In genomic region chr8:88572185-88572909, GRCm38 (mm10) we compare ENCODE assay signal across 11 mouse cellular contexts. TPM values are rescaled to one million over a fixed set of nuclear protein-coding genes. Genes with fewer than 3 reads are reported as not detected.
DNase-seq lines count a peak whose midpoint lies in the region; ATAC-seq and TF ChIP-seq lines count a peak whose summit lies in the region.
"Had no signal": no experiment of that assay in that cellular context is flagged by ENCODE, and none has a peak within 500 bp of the region (broad histone marks: within the 10 kb centered on the region; RNA-seq: fewer than 3 reads in every experiment).

No protein-coding gene starts in this region.

- 67% methylated on average over 12 of the region's 12 CpGs for WGBS in hindbrain, embryonic 16.5 days
- 88% methylated on average over 12 of the region's 12 CpGs for WGBS in hindbrain, embryonic 11.5 days
- 85% methylated on average over 12 of the region's 12 CpGs for WGBS in embryonic facial prominence, embryonic 13.5 days
- 90% methylated on average over 12 of the region's 12 CpGs for whole genome bisulfite sequencing in intestine, embryonic 16.5 days

- peak overlapping the region; percentile 35; the same call in 1 of the 2 replicates for H3K9ac ChIP-seq in hindbrain, embryonic 16.5 days (ENCODE audit: low read depth, low read length)
- H3K9ac ChIP-seq in hindbrain, embryonic 11.5 days (ENCODE audit: low read depth, low read length), result no peak overlapping the region
- H3K9ac ChIP-seq in embryonic facial prominence, embryonic 13.5 days, result no peak overlapping the region
- H3K9ac ChIP-seq in intestine, embryonic 16.5 days (ENCODE audit: low read depth, low read length), result no peak overlapping the region
- H3K9ac ChIP-seq: liver, embryonic 15.5 days; midbrain, embryonic 13.5 days had no signal

- DNase-seq in hindbrain, embryonic 11.5 days (ENCODE audit: low spot score), result no peak
- peak; percentile 89 for DNase-seq in brain, embryonic 14.5 days (ENCODE audit: low read depth)
- no peak for DNase-seq in thymus, postnatal 36 days
- DNase-seq in spleen, postnatal 14 days (ENCODE audit: low spot score in 2 of 2), result no peak

- H3K27ac ChIP-seq in hindbrain, embryonic 16.5 days (ENCODE audit: low read depth, low read length), result no peak overlapping the region
- no peak overlapping the region for H3K27ac ChIP-seq in hindbrain, embryonic 11.5 days (ENCODE audit: low read depth, low read length)
- 0 out of 2 replicates have a peak overlapping the region, but pooled peaks have one; percentile 22 for H3K27ac ChIP-seq in embryonic facial prominence, embryonic 13.5 days
- peak overlapping the region; percentile 64; the same call in 1 of the 2 replicates for H3K27ac ChIP-seq in intestine, embryonic 16.5 days (ENCODE audit: low read length)
- H3K27ac ChIP-seq: liver, embryonic 15.5 days; midbrain, embryonic 13.5 days had no signal

- no peak for TF ChIP-seq CTCF in brain, embryonic 14.5 days (IDR thresholded peaks at IDR 0.05; ENCODE audit: borderline replicate concordance, extremely low read depth, insufficient read depth, insufficient read length)

- no peak for TF ChIP-seq POLR2A in brain, embryonic 14.5 days (IDR thresholded peaks at IDR 0.05; ENCODE audit: borderline replicate concordance, extremely low read depth, insufficient read depth, insufficient read length, poor library complexity, severe bottlenecking)

- peaks cover 52% of the 10 kb centered on the region for H3K4me1 ChIP-seq in hindbrain, embryonic 16.5 days (ENCODE audit: control insufficient read depth, insufficient read depth, low read depth, low read length)
- H3K4me1 ChIP-seq in hindbrain, embryonic 11.5 days (replicated peaks; ENCODE audit: control insufficient read depth, insufficient read depth, low read length), result no peaks in the 10 kb centered on the region
- peaks cover 88% of the 10 kb centered on the region for H3K4me1 ChIP-seq in embryonic facial prominence, embryonic 13.5 days
- peaks cover 49% of the 10 kb centered on the region for H3K4me1 ChIP-seq in intestine, embryonic 16.5 days (ENCODE audit: control insufficient read depth, insufficient read depth, low read length)

- H3K36me3 ChIP-seq in hindbrain, embryonic 16.5 days (ENCODE audit: control insufficient read depth, insufficient read depth, low read length), result no peaks in the 10 kb centered on the region
- H3K36me3 ChIP-seq in hindbrain, embryonic 11.5 days (ENCODE audit: control insufficient read depth, insufficient read depth, low read length), result no peaks in the 10 kb centered on the region
- H3K36me3 ChIP-seq in embryonic facial prominence, embryonic 13.5 days, result peaks cover 30% of the 10 kb centered on the region
- no peaks in the 10 kb centered on the region for H3K36me3 ChIP-seq in intestine, embryonic 16.5 days (ENCODE audit: control insufficient read depth, insufficient read depth, low read length)
- H3K36me3 ChIP-seq: G1E; liver, embryonic 15.5 days had no signal

- H3K9me3 ChIP-seq in hindbrain, embryonic 16.5 days (ENCODE audit: control insufficient read depth, low read length), result no peaks in the 10 kb centered on the region
- H3K9me3 ChIP-seq in hindbrain, embryonic 11.5 days (ENCODE audit: control insufficient read depth, low read length), result no peaks in the 10 kb centered on the region
- no peaks in the 10 kb centered on the region for H3K9me3 ChIP-seq in embryonic facial prominence, embryonic 13.5 days
- H3K9me3 ChIP-seq in intestine, embryonic 16.5 days (ENCODE audit: control insufficient read depth, low read length), result no peaks in the 10 kb centered on the region
- H3K9me3 ChIP-seq: G1E; liver, embryonic 15.5 days; midbrain, embryonic 13.5 days had no signal

- no peak for ATAC-seq in hindbrain, embryonic 16.5 days
- ATAC-seq in hindbrain, embryonic 11.5 days (ENCODE audit: low FRiP score), result no peak
- no peak for ATAC-seq in embryonic facial prominence, embryonic 13.5 days (ENCODE audit: insufficient number of reproducible peaks, insufficient read depth, low FRiP score, low TSS enrichment, low read depth)
- no peak for ATAC-seq in intestine, embryonic 16.5 days
- ATAC-seq: inflammation-experienced regulatory T-cells, adult 6 months; midbrain, embryonic 13.5 days had no signal

- H3K4me3 ChIP-seq in hindbrain, embryonic 16.5 days (ENCODE audit: low read length), result no peak overlapping the region
- no peak overlapping the region for H3K4me3 ChIP-seq in hindbrain, embryonic 11.5 days (ENCODE audit: low read depth, low read length)
- H3K4me3 ChIP-seq in embryonic facial prominence, embryonic 13.5 days, result no peak overlapping the region
- H3K4me3 ChIP-seq in intestine, embryonic 16.5 days (ENCODE audit: low read length), result no peak overlapping the region
- H3K4me3 ChIP-seq: liver, embryonic 15.5 days; midbrain, embryonic 13.5 days had no signal

- H3K27me3 ChIP-seq in hindbrain, embryonic 16.5 days (replicated peaks; ENCODE audit: control insufficient read depth, insufficient read depth, low read length), result no peaks in the 10 kb centered on the region
- H3K27me3 ChIP-seq in hindbrain, embryonic 11.5 days (ENCODE audit: control insufficient read depth, insufficient read depth, low read length), result no peaks in the 10 kb centered on the region
- H3K27me3 ChIP-seq in embryonic facial prominence, embryonic 13.5 days, result no peaks in the 10 kb centered on the region
- no peaks in the 10 kb centered on the region for H3K27me3 ChIP-seq in intestine, embryonic 16.5 days (replicated peaks; ENCODE audit: control insufficient read depth, insufficient read depth, low read length)
- H3K27me3 ChIP-seq: midbrain, embryonic 13.5 days had no signal

- no peak overlapping the region for H3K4me2 ChIP-seq in hindbrain, embryonic 16.5 days (ENCODE audit: low read length)
- H3K4me2 ChIP-seq in hindbrain, embryonic 11.5 days (replicated peaks; ENCODE audit: low read depth, low read length), result no peak overlapping the region
- no peak overlapping the region for H3K4me2 ChIP-seq in embryonic facial prominence, embryonic 13.5 days
- no peak overlapping the region for H3K4me2 ChIP-seq in intestine, embryonic 16.5 days (ENCODE audit: low read depth, low read length)
- H3K4me2 ChIP-seq: liver, embryonic 15.5 days; midbrain, embryonic 13.5 days had no signal

RNA-seq across cellular contexts. Expression of gene Nkd1, which starts 51.2 kb away (rescaled TPM):
- 45.8 and 63.0 TPM in 2 replicates for polyA plus RNA-seq in hindbrain, embryonic 16.5 days (2015; fragmentation: Nextera tagmentation; extraction: Ambion mirVana)
- polyA plus RNA-seq in hindbrain, embryonic 11.5 days (2014; fragmentation: Nextera tagmentation; extraction: Ambion mirVana), result 83.1 and 89.8 TPM in 2 replicates
- 49.1 and 68.5 TPM in 2 replicates for polyA plus RNA-seq in brain, embryonic 14.5 days (2012; rRNA removed)
- 101 and 122 TPM in 2 replicates for polyA plus RNA-seq in embryonic facial prominence, embryonic 13.5 days (2015; fragmentation: Nextera tagmentation; extraction: Ambion mirVana)
- polyA plus RNA-seq in intestine, embryonic 16.5 days (2015; fragmentation: Nextera tagmentation; extraction: Ambion mirVana), result 27.8 and 28.4 TPM in 2 replicates
- polyA plus RNA-seq: G1E; inflammation-experienced regulatory T-cells, adult 6 months had no signal

Comparison
In these comparisons a context has a peak if more than half of its experiments do, and no peak if none do; other contexts are left out.
1. H3K27ac ChIP-seq: peak in embryonic facial prominence, embryonic 13.5 days (single experiment) and intestine, embryonic 16.5 days (single experiment); none in hindbrain, embryonic 16.5 days (single experiment) and hindbrain, embryonic 11.5 days (single experiment).